In the genomic region with DNA sequence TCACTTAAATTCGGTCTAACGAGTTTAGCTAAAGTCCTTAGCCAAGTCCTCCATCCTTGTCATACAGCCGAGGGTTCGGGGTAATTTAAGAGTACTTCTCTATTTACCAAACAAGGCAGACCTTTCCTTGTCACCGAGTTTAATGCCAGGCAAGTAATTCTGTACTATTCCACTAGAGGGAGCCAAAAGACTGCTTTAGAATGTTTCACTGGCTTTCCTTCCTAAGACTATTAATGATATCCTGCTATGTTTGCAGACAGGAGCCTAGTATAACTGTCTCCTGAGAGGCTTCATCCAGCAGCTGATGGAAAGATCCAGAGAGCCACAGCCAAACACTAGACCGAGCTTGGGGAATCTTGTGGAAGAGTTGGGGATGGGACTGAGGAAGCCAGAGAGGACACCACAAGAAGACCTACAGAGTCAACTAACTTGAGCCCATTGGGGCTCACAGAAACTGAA, we compare ENCODE assay signal across 8 mouse cellular contexts. TPM values are rescaled to one million over a fixed set of nuclear protein-coding genes. Genes with fewer than 3 reads are reported as not detected.
DNase-seq lines count a peak whose midpoint lies in the region; ATAC-seq and TF ChIP-seq lines count a peak whose summit lies in the region.

No protein-coding gene starts in this region.

- H3K9ac ChIP-seq in forebrain, embryonic 13.5 days = no peak overlapping the region
- H3K9ac ChIP-seq in hindbrain, embryonic 16.5 days (ENCODE audit: low read depth, low read length) = peak overlapping the region; percentile 55
- H3K9ac ChIP-seq in midbrain, embryonic 12.5 days (replicated peaks) = 0 out of 2 replicates have a peak overlapping the region, but pooled peaks have one; percentile 15

- no peaks in the 10 kb centered on the region for H3K27me3 ChIP-seq in thymus, adult 2 months (ENCODE audit: control insufficient read depth, insufficient read depth, low read length)
- H3K27me3 ChIP-seq in forebrain, embryonic 13.5 days = peaks cover 12% of the 10 kb centered on the region; the same call in 1 of the 2 replicates
- H3K27me3 ChIP-seq in hindbrain, embryonic 16.5 days (replicated peaks; ENCODE audit: control insufficient read depth, insufficient read depth, low read length) = peaks cover 7% of the 10 kb centered on the region
- peaks cover 34% of the 10 kb centered on the region for H3K27me3 ChIP-seq in midbrain, embryonic 12.5 days

- no peak overlapping the region for H3K27ac ChIP-seq in thymus, adult 2 months (ENCODE audit: control insufficient read depth, insufficient read depth, low read length)
- no peak overlapping the region for H3K27ac ChIP-seq in forebrain, embryonic 13.5 days
- H3K27ac ChIP-seq in hindbrain, embryonic 16.5 days (ENCODE audit: low read depth, low read length) = no peak overlapping the region
- no peak overlapping the region for H3K27ac ChIP-seq in midbrain, embryonic 12.5 days (replicated peaks)

- no peaks in the 10 kb centered on the region for H3K4me1 ChIP-seq in thymus, adult 2 months (replicated peaks; ENCODE audit: control insufficient read depth, insufficient read depth, low read length)
- no peaks in the 10 kb centered on the region for H3K4me1 ChIP-seq in forebrain, embryonic 13.5 days
- peaks cover 3% of the 10 kb centered on the region; the same call in 1 of the 2 replicates for H3K4me1 ChIP-seq in hindbrain, embryonic 16.5 days (ENCODE audit: control insufficient read depth, insufficient read depth, low read depth, low read length)
- H3K4me1 ChIP-seq in midbrain, embryonic 12.5 days = peaks cover 3% of the 10 kb centered on the region; the same call in 1 of the 2 replicates

- WGBS in thymus, adult 2 months = 3% methylated on average over 6 of the region's 6 CpGs
- 1% methylated on average over 6 of the region's 6 CpGs for WGBS in forebrain, embryonic 13.5 days
- 1% methylated on average over 6 of the region's 6 CpGs for WGBS in hindbrain, embryonic 16.5 days
- WGBS in midbrain, embryonic 12.5 days = 3% methylated on average over 6 of the region's 6 CpGs

- peak; percentile 76 for ATAC-seq in forebrain, embryonic 13.5 days
- ATAC-seq in hindbrain, embryonic 16.5 days = peak; percentile 83
- ATAC-seq in midbrain, embryonic 12.5 days (ENCODE audit: low FRiP score, low read depth) = peak; percentile 70

- H3K4me2 ChIP-seq in forebrain, embryonic 13.5 days = peak overlapping the region; percentile 56
- H3K4me2 ChIP-seq in hindbrain, embryonic 16.5 days (ENCODE audit: low read length) = peak overlapping the region; percentile 70
- H3K4me2 ChIP-seq in midbrain, embryonic 12.5 days (replicated peaks) = peak overlapping the region; percentile 49

- H3K4me3 ChIP-seq in thymus, adult 2 months (ENCODE audit: control insufficient read depth, insufficient read depth, low read length) = no peak overlapping the region
- peak overlapping the region; percentile 27 for H3K4me3 ChIP-seq in forebrain, embryonic 13.5 days
- peak overlapping the region; percentile 38 for H3K4me3 ChIP-seq in hindbrain, embryonic 16.5 days (ENCODE audit: low read length)
- H3K4me3 ChIP-seq in midbrain, embryonic 12.5 days = peak overlapping the region; percentile 31

- DNase-seq in thymus, adult 2 months = peak; percentile 39
- DNase-seq in thymus, postnatal 4 days = no peak
- peak; percentile 19 for DNase-seq in cerebellum, adult 11 months
- DNase-seq in left cerebral cortex, postnatal 14 days (ENCODE audit: low spot score in 2 of 2) = peak; percentile 70 to 88
- DNase-seq in testis, postnatal 14 days (ENCODE audit: low spot score) = peak; percentile 27

- no peak for TF ChIP-seq POLR2A in thymus, adult 2 months (IDR thresholded peaks at IDR 0.05; ENCODE audit: control insufficient read depth, extremely low read depth, insufficient read depth, low read length, poor library complexity)

- no peaks in the 10 kb centered on the region for H3K36me3 ChIP-seq in thymus, adult 2 months (ENCODE audit: control insufficient read depth, insufficient read depth, low read length)
- no peaks in the 10 kb centered on the region for H3K36me3 ChIP-seq in forebrain, embryonic 13.5 days (ENCODE audit: poor library complexity, severe bottlenecking)
- no peaks in the 10 kb centered on the region for H3K36me3 ChIP-seq in hindbrain, embryonic 16.5 days (ENCODE audit: control insufficient read depth, insufficient read depth, low read length)
- no peaks in the 10 kb centered on the region for H3K36me3 ChIP-seq in midbrain, embryonic 12.5 days

- no peaks in the 10 kb centered on the region for H3K9me3 ChIP-seq in forebrain, embryonic 13.5 days (replicated peaks)
- no peaks in the 10 kb centered on the region; the same call in 1 of the 2 replicates for H3K9me3 ChIP-seq in hindbrain, embryonic 16.5 days (ENCODE audit: control insufficient read depth, low read length)
- no peaks in the 10 kb centered on the region for H3K9me3 ChIP-seq in midbrain, embryonic 12.5 days

- intact Hi-C loops in left cerebral cortex, postnatal 14 days (cut with DNase I) = loop anchor here (1.0 to 10.0 kb wide), 4 partner anchors 104 to 490 kb away; a partner anchor contains a TSS

- no peak for TF ChIP-seq CTCF in thymus, adult 2 months (IDR thresholded peaks at IDR 0.05; ENCODE audit: borderline replicate concordance, control insufficient read depth, extremely low read depth, insufficient read depth, low read length, poor library complexity)

RNA-seq across cellular contexts. Expression of a gene that starts 30.4 kb away (rescaled TPM):
- polyA plus RNA-seq in thymus, adult 2 months (2012; rRNA removed) = 0.28 and 0.32 TPM in 2 replicates
- 0.24 and 0.36 TPM in 2 replicates for polyA plus RNA-seq in forebrain, embryonic 13.5 days (2015; fragmentation: Nextera tagmentation; extraction: Ambion mirVana)
- 1.6 and 1.7 TPM in 2 replicates for polyA plus RNA-seq in hindbrain, embryonic 16.5 days (2015; fragmentation: Nextera tagmentation; extraction: Ambion mirVana)
- total RNA-seq in left cerebral cortex, postnatal 14 days (2021) = not detected
- polyA plus RNA-seq in midbrain, embryonic 12.5 days (2016; fragmentation: Nextera tagmentation; extraction: Ambion mirVana) = 0.45 and 1.8 TPM in 2 replicates

RNA-seq across cellular contexts. Expression of a gene that starts 43.9 kb away (rescaled TPM):
- 15.6 and 20.6 TPM in 2 replicates for polyA plus RNA-seq in thymus, adult 2 months (2012; rRNA removed)
- 9.8 and 10.3 TPM in 2 replicates for polyA plus RNA-seq in forebrain, embryonic 13.5 days (2015; fragmentation: Nextera tagmentation; extraction: Ambion mirVana)
- 10.5 and 12.9 TPM in 2 replicates for polyA plus RNA-seq in hindbrain, embryonic 16.5 days (2015; fragmentation: Nextera tagmentation; extraction: Ambion mirVana)
- 10 to 100 TPM; 15.0 to 16.3 TPM for total RNA-seq in left cerebral cortex, postnatal 14 days (2021)
- 6.6 and 10.5 TPM in 2 replicates for polyA plus RNA-seq in midbrain, embryonic 12.5 days (2016; fragmentation: Nextera tagmentation; extraction: Ambion mirVana)
